Mouse (Mus musculus) embryonic facial prominence, embryonic 15.5 days (tissue): ENCODE results near the gene Mcm10. TPM values are rescaled to one million over a fixed set of nuclear protein-coding genes. Genes with fewer than 3 reads are reported as not detected.
A peak's percentile ranks its signal among the peaks of the same experiment; 100 is the strongest.

Source experiments
- ATAC-seq: fragments of 200-750 bp; cut with Nextera tagmentation; 2 replicates; pipeline ENCODE4 v1.8.0; 2017; ENCODE audit warnings: low read depth, moderate TSS enrichment; ENCODE audit not compliant: insufficient number of reproducible peaks, low FRiP score, low TSS enrichment
- H3K27ac ChIP-seq: fragments of 300-500 bp; sonication (generic); replicated peaks from 2 replicates; pipeline ENCODE4 v1.5.1; 2015; ENCODE audit warnings: mild to moderate bottlenecking, inconsistent platforms
- H3K27me3 ChIP-seq: fragments of 300-500 bp; sonication (generic); 2 replicates; pipeline ENCODE4 v1.6.1; 2015; ENCODE audit warnings: inconsistent platforms
- H3K36me3 ChIP-seq: fragments of 300-500 bp; sonication (generic); 2 replicates; pipeline ENCODE4 v1.6.1; 2015; ENCODE audit warnings: mild to moderate bottlenecking, inconsistent platforms
- H3K4me1 ChIP-seq: fragments of 300-500 bp; sonication (generic); 2 replicates; pipeline ENCODE4 v1.6.1; 2015; ENCODE audit warnings: inconsistent platforms
- H3K4me2 ChIP-seq: fragments of 300-500 bp; sonication (generic); replicated peaks from 2 replicates; pipeline ENCODE4 v1.6.1; 2015; ENCODE audit warnings: mild to moderate bottlenecking, inconsistent platforms
- H3K4me3 ChIP-seq: fragments of 300-500 bp; sonication (generic); replicated peaks from 2 replicates; pipeline ENCODE4 v1.5.1; 2015; ENCODE audit warnings: mild to moderate bottlenecking, inconsistent platforms
- H3K9ac ChIP-seq: fragments of 300-500 bp; sonication (generic); 2 replicates; pipeline ENCODE4 v1.6.1; 2015; ENCODE audit warnings: inconsistent platforms
- H3K9me3 ChIP-seq: fragments of 300-500 bp; sonication (generic); replicated peaks from 2 replicates; pipeline ENCODE4 v1.6.1; 2016; ENCODE audit warnings: inconsistent platforms
- WGBS: fragments of 180-500 bp; shearing (Covaris S2); methylation state at CpG from one replicate; pipeline ENCODE4 v1.1.7; 2015; 5-methylcytosine and 5-hydroxymethylcytosine counted together
- polyA plus RNA-seq: library from polyadenylated mRNA; unstranded; fragments of >200 nt; fragmentation: Nextera tagmentation; extraction: Ambion mirVana; gene quantifications from 2 replicates; pipeline ENCODE4 v1.2.1, GENCODE M21; 2015

The Mcm10 gene
- polyA plus RNA-seq, 1 experiment from 2014 or later = 21.1 TPM

DNA sequence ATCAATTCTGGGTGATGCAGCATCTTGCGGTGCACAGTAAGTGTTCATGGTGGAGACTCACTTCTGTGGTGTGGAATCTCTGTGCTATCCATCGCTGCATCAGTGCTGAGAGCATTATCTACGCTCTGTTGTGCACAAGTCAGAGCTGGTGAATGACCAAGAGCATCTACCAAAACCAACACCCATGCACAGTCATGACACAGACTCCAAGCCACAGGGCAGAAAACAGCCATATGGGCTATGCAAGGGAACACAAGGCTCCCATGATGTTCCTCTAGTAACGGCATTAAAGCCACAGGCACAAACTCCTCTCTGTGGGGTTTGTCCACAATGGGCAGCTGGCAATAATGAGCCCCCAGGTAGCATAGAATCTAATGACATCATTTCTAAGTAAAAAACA, 17.2 kb upstream of the Mcm10 start:
- no peak overlapping the region for H3K4me3 ChIP-seq
- no peaks in the 10 kb centered on the region for H3K36me3 ChIP-seq
- no peaks in the 10 kb centered on the region for H3K4me1 ChIP-seq
- no peak for ATAC-seq
- H3K9ac ChIP-seq = no peak overlapping the region
- WGBS = 88% methylated on average over 4 of the region's 4 CpGs
- H3K27ac ChIP-seq = no peak overlapping the region
- no peaks in the 10 kb centered on the region for H3K9me3 ChIP-seq
- no peaks in the 10 kb centered on the region for H3K27me3 ChIP-seq
- H3K4me2 ChIP-seq = no peak overlapping the region

DNA sequence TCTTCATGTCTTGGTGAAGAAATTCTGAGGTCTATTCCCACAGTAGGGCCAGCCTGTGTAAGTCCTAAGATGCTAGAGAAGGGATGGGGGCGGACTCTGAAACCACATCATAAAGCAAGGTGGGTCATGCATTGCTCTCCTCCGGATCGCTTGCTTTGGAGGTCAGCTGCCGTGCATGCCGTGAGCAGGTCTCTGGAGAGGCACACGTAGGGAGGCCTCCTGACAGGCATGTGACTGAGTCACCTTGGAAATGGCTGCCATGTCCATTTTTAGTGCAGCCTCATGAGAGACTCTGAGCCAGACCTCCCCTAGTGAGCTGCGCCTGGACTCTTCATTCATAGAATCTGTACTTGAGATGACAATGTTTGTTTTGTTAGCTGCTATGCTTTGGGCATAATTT, 15.5 kb upstream of the Mcm10 start:
- no peak for ATAC-seq
- Histone ChIP-seq H3K4me3 (no peak overlapping the region), H3K4me2 (no peak overlapping the region), H3K27me3 (no peaks in the 10 kb centered on the region), H3K4me1 (no peaks in the 10 kb centered on the region), H3K27ac (no peak overlapping the region), H3K36me3 (no peaks in the 10 kb centered on the region), H3K9ac (no peak overlapping the region), H3K9me3 (no peaks in the 10 kb centered on the region)
- WGBS = 83% methylated on average over 7 of the region's 7 CpGs

- no peaks in the 10 kb centered on the region for H3K4me1 ChIP-seq
- no peaks in the 10 kb centered on the region for H3K36me3 ChIP-seq
- H3K4me3 ChIP-seq = no peak overlapping the region
- no peak overlapping the region for H3K27ac ChIP-seq
- 73% methylated on average over 6 of the region's 6 CpGs for WGBS
- H3K27me3 ChIP-seq = no peaks in the 10 kb centered on the region
- H3K9me3 ChIP-seq = no peaks in the 10 kb centered on the region
- H3K9ac ChIP-seq = no peak overlapping the region
- ATAC-seq = no peak
- no peak overlapping the region for H3K4me2 ChIP-seq
Observed at GRCm38 (mm10) chr2:5027057-5027456, 14.5 kb upstream of the Mcm10 start.

- Histone ChIP-seq H3K36me3 (no peaks in the 10 kb centered on the region), H3K4me2 (no peak overlapping the region), H3K27ac (no peak overlapping the region), H3K4me1 (no peaks in the 10 kb centered on the region), H3K4me3 (no peak overlapping the region), H3K9ac (no peak overlapping the region), H3K27me3 (no peaks in the 10 kb centered on the region), H3K9me3 (no peaks in the 10 kb centered on the region)
- ATAC-seq = no peak
- WGBS = 67% methylated on average over 3 of the region's 4 CpGs
Observed at GRCm38 (mm10) chr2:5025162-5025733, 12.7 kb upstream of the Mcm10 start.

DNA sequence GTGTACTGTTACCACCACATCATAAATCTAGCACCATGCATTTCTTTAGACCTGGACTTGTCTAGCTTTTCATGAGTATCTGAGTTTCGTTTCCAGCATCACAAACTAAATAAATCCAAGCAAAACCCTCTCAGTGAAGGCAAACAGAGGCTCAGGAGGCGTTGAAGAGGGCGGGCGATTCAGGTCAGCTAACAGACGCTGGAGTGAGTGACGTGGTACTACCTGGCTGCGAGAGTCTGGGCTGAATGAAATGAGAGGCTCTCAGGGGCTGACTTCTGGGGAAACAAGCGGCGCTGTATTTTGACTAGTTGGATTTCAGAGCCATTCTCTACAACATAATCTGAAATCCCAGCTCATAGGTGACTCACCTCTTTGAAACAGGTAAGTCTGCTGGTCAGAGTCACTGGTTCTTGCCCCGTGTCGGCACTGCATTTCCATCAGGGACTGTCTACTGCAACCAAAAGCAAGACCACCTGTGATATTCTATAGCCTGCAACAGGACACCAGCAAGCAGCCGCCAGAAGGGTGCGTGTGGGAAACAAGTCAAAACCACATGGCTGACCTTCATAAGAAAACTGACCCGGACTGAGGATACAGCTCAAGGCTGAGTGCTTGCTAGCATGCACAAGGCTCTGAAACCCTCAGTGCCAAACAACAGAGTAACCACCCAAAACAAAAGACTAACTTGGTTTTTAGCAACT, 11.3 kb upstream of the Mcm10 start:
- ATAC-seq = no peak
- no peaks in the 10 kb centered on the region for H3K27me3 ChIP-seq
- no peaks in the 10 kb centered on the region for H3K36me3 ChIP-seq
- no peak overlapping the region for H3K4me3 ChIP-seq
- H3K27ac ChIP-seq = no peak overlapping the region
- H3K4me1 ChIP-seq = no peaks in the 10 kb centered on the region
- H3K4me2 ChIP-seq = no peak overlapping the region
- WGBS = 56% methylated on average over 14 of the region's 14 CpGs
- H3K9ac ChIP-seq = no peak overlapping the region
- H3K9me3 ChIP-seq = no peaks in the 10 kb centered on the region

GRCm38 (mm10) chr2:5023275-5023674, 10.7 kb upstream of the Mcm10 start:
- Histone ChIP-seq H3K4me1 (no peaks in the 10 kb centered on the region), H3K36me3 (no peaks in the 10 kb centered on the region), H3K27me3 (no peaks in the 10 kb centered on the region), H3K9ac (no peak overlapping the region), H3K4me2 (no peak overlapping the region), H3K27ac (no peak overlapping the region), H3K4me3 (no peak overlapping the region), H3K9me3 (no peaks in the 10 kb centered on the region)
- WGBS = 47% methylated on average over 2 of the region's 2 CpGs
- no peak for ATAC-seq

DNA sequence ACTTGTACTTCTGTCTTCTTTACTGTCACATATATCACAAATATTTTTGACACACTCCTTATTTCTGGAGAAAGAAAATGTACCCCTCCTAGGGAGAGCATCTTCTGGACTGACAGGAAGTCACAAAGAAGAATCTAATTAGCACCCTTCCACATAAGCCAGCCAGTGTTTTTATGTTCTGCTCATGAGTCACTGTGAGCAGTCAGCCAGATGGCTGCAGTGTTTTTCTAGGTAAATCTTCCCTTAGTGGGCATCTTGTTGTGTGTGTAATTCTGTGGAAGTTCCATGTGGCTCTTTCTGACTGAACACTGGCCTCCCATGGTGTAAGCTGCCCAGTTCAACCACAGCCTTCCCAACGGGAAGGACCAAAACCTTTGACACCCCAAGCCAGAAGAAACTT, 7.1 kb upstream of the Mcm10 start:
- Histone ChIP-seq H3K4me3 (no peak overlapping the region), H3K36me3 (no peaks in the 10 kb centered on the region), H3K27ac (no peak overlapping the region), H3K9me3 (no peaks in the 10 kb centered on the region), H3K9ac (no peak overlapping the region), H3K4me1 (no peaks in the 10 kb centered on the region), H3K4me2 (no peak overlapping the region), H3K27me3 (no peaks in the 10 kb centered on the region)
- ATAC-seq = no peak
- 61% methylated on average over 1 of the region's 1 CpGs for WGBS

GRCm38 (mm10) chr2:5016922-5017321, 4.3 kb upstream of the Mcm10 start:
- 92% methylated on average over 7 of the region's 7 CpGs for WGBS
- H3K27ac ChIP-seq = no peak overlapping the region
- H3K9ac ChIP-seq = no peak overlapping the region
- H3K27me3 ChIP-seq = no peaks in the 10 kb centered on the region
- no peak for ATAC-seq
- H3K36me3 ChIP-seq = no peaks in the 10 kb centered on the region
- H3K4me3 ChIP-seq = no peak overlapping the region
- H3K4me2 ChIP-seq = no peak overlapping the region
- H3K4me1 ChIP-seq = peaks cover 3% of the 10 kb centered on the region
- no peaks in the 10 kb centered on the region for H3K9me3 ChIP-seq

GRCm38 (mm10) chr2:5015527-5015926, 2.9 kb upstream of the Mcm10 start:
- Histone ChIP-seq H3K4me2 (no peak overlapping the region), H3K9ac (no peak overlapping the region), H3K9me3 (no peaks in the 10 kb centered on the region), H3K4me1 (peaks cover 10% of the 10 kb centered on the region), H3K27ac (no peak overlapping the region), H3K4me3 (no peak overlapping the region), H3K27me3 (no peaks in the 10 kb centered on the region), H3K36me3 (no peaks in the 10 kb centered on the region)
- 77% methylated on average over 6 of the region's 6 CpGs for WGBS
- no peak for ATAC-seq

DNA sequence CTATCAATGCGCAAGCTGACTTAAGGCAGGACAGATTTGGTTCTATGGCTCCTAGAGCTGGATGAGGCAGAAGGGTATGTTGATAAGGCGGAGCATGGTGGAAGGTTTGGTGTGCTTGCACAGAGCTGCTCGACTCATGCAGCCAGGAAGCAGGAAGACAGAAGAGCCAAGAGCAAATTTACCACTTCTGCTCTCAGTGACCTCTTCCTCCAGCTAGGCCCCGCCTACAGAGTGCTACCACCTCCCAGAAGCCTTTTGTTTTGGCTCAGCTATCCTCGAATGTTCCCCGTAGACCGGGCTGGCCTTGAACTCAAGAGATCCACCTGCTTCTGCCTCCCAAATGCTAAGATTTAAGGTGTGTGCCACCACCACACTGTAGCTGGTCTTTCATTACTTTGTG, 2.0 kb upstream of the Mcm10 start:
- H3K4me1 ChIP-seq = peaks cover 10% of the 10 kb centered on the region
- H3K4me2 ChIP-seq = no peak overlapping the region
- 74% methylated on average over 7 of the region's 7 CpGs for WGBS
- no peak overlapping the region for H3K4me3 ChIP-seq
- no peak overlapping the region for H3K9ac ChIP-seq
- no peaks in the 10 kb centered on the region for H3K36me3 ChIP-seq
- no peaks in the 10 kb centered on the region for H3K9me3 ChIP-seq
- no peaks in the 10 kb centered on the region for H3K27me3 ChIP-seq
- H3K27ac ChIP-seq = no peak overlapping the region
- ATAC-seq = no peak

DNA sequence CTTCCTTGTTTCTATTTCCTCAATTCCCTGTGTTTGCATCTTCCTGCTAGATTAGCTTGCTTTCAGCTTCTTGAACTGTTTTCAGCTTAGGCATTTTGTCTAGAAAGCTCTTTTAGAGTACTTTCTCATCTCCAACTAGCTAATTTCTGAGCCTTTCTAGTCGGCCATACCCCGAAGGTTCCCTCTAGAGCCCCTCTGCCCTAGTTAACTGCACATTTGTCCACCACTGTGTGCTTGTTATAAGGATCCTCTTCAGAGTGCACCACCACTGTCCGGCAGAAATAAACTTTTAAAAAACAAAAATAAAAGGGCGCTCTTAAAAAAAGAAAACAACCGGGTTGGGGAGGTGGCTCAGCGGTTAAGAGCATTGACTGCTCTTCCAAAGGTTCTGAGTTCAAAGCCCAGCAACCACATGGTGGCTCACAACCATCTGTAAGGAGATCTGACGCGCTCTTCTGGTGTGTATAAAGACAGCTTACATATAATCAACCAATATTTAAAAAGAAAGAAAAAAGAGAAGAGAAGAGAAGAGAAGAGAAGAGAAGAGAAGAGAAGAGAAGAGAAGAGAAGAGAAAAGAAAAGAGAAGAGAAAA, 597 bp downstream of the Mcm10 start:
- H3K9ac ChIP-seq = peak overlapping the region; percentile 50

GRCm38 (mm10) chr2:5007107-5007506, 5.5 kb downstream of the Mcm10 start:
- ATAC-seq = no peak
- 88% methylated on average over 4 of the region's 4 CpGs for WGBS
- H3K36me3 ChIP-seq = peaks cover 38% of the 10 kb centered on the region

More for the DNA sequence above, 597 bp downstream of the Mcm10 start:
- H3K4me3 ChIP-seq = peak overlapping the region; percentile 79
- peaks cover 8% of the 10 kb centered on the region; the same call in 1 of the 2 replicates for H3K36me3 ChIP-seq
- no peaks in the 10 kb centered on the region for H3K9me3 ChIP-seq
- ATAC-seq = no peak
- H3K27ac ChIP-seq = no peak overlapping the region
- H3K4me1 ChIP-seq = peaks cover 10% of the 10 kb centered on the region
- 9% methylated on average over 8 of the region's 8 CpGs for WGBS
- peak overlapping the region; percentile 78 for H3K4me2 ChIP-seq
- no peaks in the 10 kb centered on the region for H3K27me3 ChIP-seq

More at GRCm38 (mm10) chr2:5007107-5007506, 5.5 kb downstream of the Mcm10 start:
- H3K9me3 ChIP-seq = no peaks in the 10 kb centered on the region
- H3K27ac ChIP-seq = no peak overlapping the region
- H3K4me3 ChIP-seq = no peak overlapping the region
- no peak overlapping the region for H3K9ac ChIP-seq
- H3K27me3 ChIP-seq = no peaks in the 10 kb centered on the region
- peaks cover 9% of the 10 kb centered on the region for H3K4me1 ChIP-seq
- H3K4me2 ChIP-seq = no peak overlapping the region
